Comparison of ENCODE assay signal across 24 mouse cellular contexts in genomic region chr5:5282425-5282824, GRCm38 (mm10).
DNase-seq lines count a peak whose midpoint lies in the region; ATAC-seq and TF ChIP-seq lines count a peak whose summit lies in the region.
"Had no signal": no experiment of that assay in that cellular context is flagged by ENCODE, and none has a peak within 500 bp of the region (broad histone marks: within the 10 kb centered on the region; RNA-seq: fewer than 3 reads in every experiment).

No protein-coding gene starts in this region.

- no peak for TF ChIP-seq CTCF in liver, postnatal 0 days (IDR thresholded peaks at IDR 0.05; ENCODE audit: low read depth)

- no peak overlapping the region for H3K4me2 ChIP-seq in liver, postnatal 0 days (ENCODE audit: low read depth, low read length)
- H3K4me2 ChIP-seq in liver, embryonic 13.5 days: no peak overlapping the region
- H3K4me2 ChIP-seq in liver, embryonic 16.5 days (ENCODE audit: low read depth, low read length): no peak overlapping the region
- H3K4me2 ChIP-seq: embryonic facial prominence, embryonic 12.5 days; forebrain, embryonic 13.5 days; forebrain, embryonic 15.5 days had no signal

- DNase-seq in liver: peak; percentile 38
- no peak for DNase-seq in liver, postnatal 0 days
- DNase-seq in liver, embryonic 13.5 days: no peak
- no peak for DNase-seq in lung, postnatal 14 days
- DNase-seq in ovary, postnatal 10 days (ENCODE audit: low spot score): no peak
- DNase-seq: adrenal gland, adult 8-10 months; adrenal gland, postnatal 14 days; adrenal gland, postnatal 36 days; B cell, adult 2 months; cerebellum, adult 11-12 months; cerebellum, adult 2 months; cerebellum, adult 9-10 months; cerebellum, postnatal 10 days; cerebellum, postnatal 25 days had no signal

- H3K27ac ChIP-seq in liver, postnatal 0 days (ENCODE audit: low read depth): no peak overlapping the region
- no peak overlapping the region for H3K27ac ChIP-seq in liver, embryonic 13.5 days
- no peak overlapping the region for H3K27ac ChIP-seq in liver, embryonic 16.5 days (ENCODE audit: low read length)
- H3K27ac ChIP-seq: embryonic facial prominence, embryonic 10.5 days; embryonic facial prominence, embryonic 12.5 days; forebrain, embryonic 13.5 days; forebrain, embryonic 15.5 days had no signal

- no peak overlapping the region for H3K9ac ChIP-seq in liver, postnatal 0 days (replicated peaks)
- H3K9ac ChIP-seq in liver, embryonic 13.5 days: no peak overlapping the region
- H3K9ac ChIP-seq in liver, embryonic 16.5 days (ENCODE audit: low read depth, low read length): no peak overlapping the region
- H3K9ac ChIP-seq: embryonic facial prominence, embryonic 12.5 days; forebrain, embryonic 13.5 days; forebrain, embryonic 15.5 days had no signal

- ATAC-seq in liver, postnatal 0 days: no peak
- peak; percentile 62; the same call in 1 of the 2 replicates for ATAC-seq in liver, embryonic 13.5 days (ENCODE audit: low read depth)
- 0 out of 2 replicates have a peak, but pooled peaks have one; percentile 16 for ATAC-seq in liver, embryonic 16.5 days (ENCODE audit: low read depth)
- ATAC-seq: activated CD4-positive, CD25-positive, alpha-beta regulatory T cell, adult 4 months; CD4-positive, CD25-positive, alpha-beta regulatory T cell, adult 4 months; forebrain, embryonic 13.5 days; forebrain, embryonic 15.5 days; Patski had no signal

- 65% methylated on average over 5 of the region's 5 CpGs for WGBS in liver, postnatal 0 days (ENCODE audit: insufficient replicate concordance)
- 47% methylated on average over 5 of the region's 5 CpGs for WGBS in liver, embryonic 13.5 days (ENCODE audit: insufficient replicate concordance)
- WGBS in liver, embryonic 16.5 days (ENCODE audit: insufficient replicate concordance): 50% methylated on average over 5 of the region's 5 CpGs

- no peak overlapping the region for H3K4me3 ChIP-seq in liver, postnatal 0 days (ENCODE audit: low read depth, low read length)
- no peak overlapping the region for H3K4me3 ChIP-seq in liver, embryonic 13.5 days (replicated peaks)
- no peak overlapping the region for H3K4me3 ChIP-seq in liver, embryonic 16.5 days (ENCODE audit: low read depth, low read length)
- H3K4me3 ChIP-seq: embryonic facial prominence, embryonic 10.5 days; embryonic facial prominence, embryonic 12.5 days; forebrain, embryonic 13.5 days; forebrain, embryonic 15.5 days had no signal

- no peaks in the 10 kb centered on the region for H3K27me3 ChIP-seq in liver, postnatal 0 days (ENCODE audit: insufficient read depth, low read length)
- H3K27me3 ChIP-seq in liver, embryonic 13.5 days: no peaks in the 10 kb centered on the region
- no peaks in the 10 kb centered on the region for H3K27me3 ChIP-seq in liver, embryonic 16.5 days (ENCODE audit: control insufficient read depth, insufficient read depth, low read depth, low read length)
- H3K27me3 ChIP-seq: CH12.LX; embryonic facial prominence, embryonic 12.5 days; forebrain, embryonic 13.5 days; forebrain, embryonic 15.5 days; Patski had no signal

- H3K36me3 ChIP-seq in liver, postnatal 0 days (replicated peaks; ENCODE audit: insufficient read depth, low read length): no peaks in the 10 kb centered on the region
- no peaks in the 10 kb centered on the region for H3K36me3 ChIP-seq in liver, embryonic 13.5 days
- H3K36me3 ChIP-seq in liver, embryonic 16.5 days (ENCODE audit: control insufficient read depth, insufficient read depth): no peaks in the 10 kb centered on the region
- H3K36me3 ChIP-seq: embryonic facial prominence, embryonic 10.5 days; embryonic facial prominence, embryonic 12.5 days; forebrain, embryonic 15.5 days; G1E had no signal

- no peak for TF ChIP-seq EP300 in liver, postnatal 0 days (IDR thresholded peaks at IDR 0.05; ENCODE audit: low read depth)

- H3K4me1 ChIP-seq in liver, postnatal 0 days (ENCODE audit: insufficient read depth): no peaks in the 10 kb centered on the region
- H3K4me1 ChIP-seq in liver, embryonic 13.5 days (replicated peaks): peaks cover 8% of the 10 kb centered on the region
- H3K4me1 ChIP-seq in liver, embryonic 16.5 days (ENCODE audit: control insufficient read depth, low read depth, low read length): no peaks in the 10 kb centered on the region; the same call in 1 of the 2 replicates
- H3K4me1 ChIP-seq: embryonic facial prominence, embryonic 10.5 days; embryonic facial prominence, embryonic 12.5 days; forebrain, embryonic 13.5 days; forebrain, embryonic 15.5 days had no signal

- H3K9me3 ChIP-seq in liver, postnatal 0 days (ENCODE audit: low read length): no peaks in the 10 kb centered on the region
- H3K9me3 ChIP-seq in liver, embryonic 13.5 days (replicated peaks): no peaks in the 10 kb centered on the region
- no peaks in the 10 kb centered on the region for H3K9me3 ChIP-seq in liver, embryonic 16.5 days (replicated peaks; ENCODE audit: control insufficient read depth, low read length)
- H3K9me3 ChIP-seq: embryonic facial prominence, embryonic 10.5 days; embryonic facial prominence, embryonic 12.5 days; forebrain, embryonic 13.5 days; forebrain, embryonic 15.5 days; G1E had no signal
